Mouse (Mus musculus) testis, adult 2 months (tissue): ENCODE data around the gene Lrp3. TPM values are rescaled to one million over a fixed set of nuclear protein-coding genes. Genes with fewer than 3 reads are reported as not detected.

Experiments
- H3K27ac ChIP-seq: fragments of 200-500 bp; 2 replicates; pipeline ENCODE4 v1.5.1; 2012; ENCODE audit warnings: low read depth, low read length; ENCODE audit not compliant: control insufficient read depth, insufficient read depth
- H3K27me3 ChIP-seq: fragments of 200-500 bp; 2 replicates; pipeline ENCODE4 v1.6.1; 2012; ENCODE audit warnings: mild to moderate bottlenecking, low read length, moderate library complexity; ENCODE audit not compliant: control insufficient read depth, insufficient read depth
- H3K36me3 ChIP-seq: fragments of 200-500 bp; 2 replicates; pipeline ENCODE4 v1.6.1; 2012; ENCODE audit warnings: mild to moderate bottlenecking, low read length; ENCODE audit not compliant: control insufficient read depth, insufficient read depth
- H3K4me1 ChIP-seq: fragments of 200-500 bp; 2 replicates; pipeline ENCODE4 v1.6.1; 2012; ENCODE audit warnings: low read length; ENCODE audit not compliant: control insufficient read depth, insufficient read depth
- H3K4me3 ChIP-seq: fragments of 200-500 bp; 2 replicates; pipeline ENCODE4 v1.5.1; 2012; ENCODE audit warnings: low read depth, mild to moderate bottlenecking, low read length, moderate library complexity, mixed read lengths; ENCODE audit not compliant: control insufficient read depth
- CTCF ChIP-seq: fragments of 200-500 bp; IDR thresholded peaks from 2 replicates; pipeline ENCODE4 v1.5.1; 2012; ENCODE audit warnings: low read depth, mild to moderate bottlenecking, inconsistent platforms, low read length, moderate library complexity; ENCODE audit not compliant: control insufficient read depth, insufficient read depth, insufficient replicate concordance
- POLR2A ChIP-seq: fragments of 200-500 bp; IDR thresholded peaks from 2 replicates; pipeline ENCODE4 v1.6.1; 2012; ENCODE audit warnings: low read depth, mild to moderate bottlenecking, inconsistent platforms, low read length, moderate library complexity; ENCODE audit not compliant: control insufficient read depth
- polyA plus RNA-seq: library from polyadenylated mRNA; depleted of rRNA; stranded (reverse); fragments of >200 nt; gene quantifications from 2 replicates; pipeline ENCODE4 v1.2.3, GENCODE M21; 2012; rRNA removed

Lrp3 gene
- polyA plus RNA-seq, 1 experiment: 0.70 TPM

GRCm38 (mm10) chr7:35154449-35154848, 60.8 kb downstream of the Lrp3 start:
- Histone ChIP-seq H3K4me1 (no peaks in the 10 kb centered on the region; the same call in 1 of the 2 replicates), H3K4me3 (no peak overlapping the region), H3K36me3 (no peaks in the 10 kb centered on the region), H3K27ac (no peak overlapping the region), H3K27me3 (no peaks in the 10 kb centered on the region)
- TF ChIP-seq POLR2A: no peak
- TF ChIP-seq CTCF: no peak

- Histone ChIP-seq H3K27me3 (no peaks in the 10 kb centered on the region), H3K4me1 (no peaks in the 10 kb centered on the region), H3K4me3 (no peak overlapping the region), H3K27ac (no peak overlapping the region), H3K36me3 (no peaks in the 10 kb centered on the region)
- TF ChIP-seq CTCF (no peak), POLR2A (no peak)
Observed at GRCm38 (mm10) chr7:35150860-35151259, 64.4 kb downstream of the Lrp3 start.

Other genes starting within 250 kb of the Lrp3 start
- gene Cebpg, start 158.9 kb downstream of the Lrp3 start, polyA plus RNA-seq: 30.8 and 35.5 TPM in 2 replicates
- gene Cebpa, start 96.2 kb downstream of the Lrp3 start, polyA plus RNA-seq: 1.7 and 2.6 TPM in 2 replicates
- gene Slc7a10, start 29.1 kb downstream of the Lrp3 start, polyA plus RNA-seq: 0.61 and 0.64 TPM in 2 replicates
- 2.3 and 3.0 TPM in 2 replicates for gene Gpatch1, start 102.9 kb upstream of the Lrp3 start, polyA plus RNA-seq
- gene Rhpn2, start 118.7 kb upstream of the Lrp3 start, polyA plus RNA-seq: 4.3 and 5.2 TPM in 2 replicates
- 3.1 and 4.0 TPM in 2 replicates for gene Faap24, start 181.3 kb upstream of the Lrp3 start, polyA plus RNA-seq
- 95.0 and 104 TPM in 2 replicates for gene Cep89, start 181.5 kb upstream of the Lrp3 start, polyA plus RNA-seq
- gene Slc7a9, start 233.3 kb upstream of the Lrp3 start, polyA plus RNA-seq: 0.37 and 0.47 TPM in 2 replicates